Mouse (Mus musculus): ENCODE measurements around the gene Ccdc77.

DNA sequence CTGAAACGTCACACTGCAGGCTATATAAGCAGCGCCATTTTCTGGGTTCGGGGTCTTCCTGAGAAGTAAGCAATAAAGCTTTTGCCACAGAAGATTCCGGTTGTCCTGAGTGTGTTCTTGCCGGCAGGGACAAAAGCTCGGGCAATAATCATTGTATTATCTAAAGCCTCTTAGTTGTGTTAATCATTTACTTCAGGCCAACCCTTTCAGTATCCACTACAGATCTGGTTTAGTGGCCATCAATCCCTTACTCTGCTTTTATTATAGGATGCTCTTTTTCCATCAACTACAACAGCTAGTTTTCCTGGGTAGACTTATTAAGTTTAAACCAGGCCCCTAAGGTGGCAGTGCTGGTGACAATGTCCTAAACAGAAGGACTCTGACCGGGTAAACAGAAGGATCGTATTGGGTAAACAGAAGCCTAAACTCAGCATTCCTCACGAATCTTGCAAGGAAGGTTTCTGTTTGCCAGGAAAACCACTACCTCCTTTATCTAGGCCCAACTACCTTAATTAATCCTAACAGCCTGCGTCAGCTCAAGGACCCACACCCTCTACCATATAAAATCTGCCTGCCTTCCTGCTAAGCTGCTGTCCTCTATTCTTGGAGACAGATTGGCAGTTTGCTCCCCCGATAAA lies 45.8 kb downstream of the Ccdc77 start:
- TF ChIP-seq CTCF (IDR thresholded peaks at IDR 0.05; ENCODE audit: borderline replicate concordance, insufficient read depth, low read length) (no peak), POLR2A (IDR thresholded peaks at IDR 0.05; ENCODE audit: low read depth, low read length) (no peak)
